Mouse (Mus musculus) induced T-regulatory cell, adult 2 months (primary cell): ENCODE data around the gene Cuedc1.

Experiments used
- DNase-seq: peaks from one replicate; pipeline ENCODE4 v3.0.0-alpha.2; 2012; ENCODE audit warnings: low read depth

The Cuedc1 gene

GRCm38 (mm10) chr11:88148638-88149279, 50.9 kb downstream of the Cuedc1 start:
- DNase-seq = no peak

GRCm38 (mm10) chr11:88151379-88152155, 53.7 kb downstream of the Cuedc1 start:
- DNase-seq = no peak

GRCm38 (mm10) chr11:88153880-88154279, 56.0 kb downstream of the Cuedc1 start:
- DNase-seq = no peak

GRCm38 (mm10) chr11:88154500-88154899, 56.6 kb downstream of the Cuedc1 start:
- DNase-seq = no peak

GRCm38 (mm10) chr11:88155451-88155850, 57.6 kb downstream of the Cuedc1 start:
- DNase-seq = no peak

- DNase-seq = no peak
Observed at GRCm38 (mm10) chr11:88155998-88156397, 58.1 kb downstream of the Cuedc1 start.

- no peak for DNase-seq
Observed at GRCm38 (mm10) chr11:88156403-88156802, 58.5 kb downstream of the Cuedc1 start.

- DNase-seq = no peak
Observed at GRCm38 (mm10) chr11:88158842-88159246, 61.0 kb downstream of the Cuedc1 start.

- DNase-seq = no peak
Observed at GRCm38 (mm10) chr11:88159389-88159788, 61.5 kb downstream of the Cuedc1 start.

GRCm38 (mm10) chr11:88160316-88160715, 62.5 kb downstream of the Cuedc1 start:
- no peak for DNase-seq

GRCm38 (mm10) chr11:88161051-88161581, 63.3 kb downstream of the Cuedc1 start:
- peak; percentile 45 for DNase-seq

- peak; percentile 73 for DNase-seq
Observed at GRCm38 (mm10) chr11:88161651-88162362, 63.9 kb downstream of the Cuedc1 start.

- no peak for DNase-seq
Observed at GRCm38 (mm10) chr11:88162740-88163139, 64.9 kb downstream of the Cuedc1 start.

- no peak for DNase-seq
Observed at GRCm38 (mm10) chr11:88164213-88164723, 66.4 kb downstream of the Cuedc1 start.

- no peak for DNase-seq
Observed at GRCm38 (mm10) chr11:88164801-88165377, 67.0 kb downstream of the Cuedc1 start.

- DNase-seq = no peak
Observed at GRCm38 (mm10) chr11:88165683-88166364, 68.0 kb downstream of the Cuedc1 start.

GRCm38 (mm10) chr11:88166471-88166870, 68.6 kb downstream of the Cuedc1 start:
- no peak for DNase-seq

- no peak for DNase-seq
Observed at GRCm38 (mm10) chr11:88168611-88169010, 70.8 kb downstream of the Cuedc1 start.

- DNase-seq = no peak
Observed at GRCm38 (mm10) chr11:88169531-88170040, 71.7 kb downstream of the Cuedc1 start.

GRCm38 (mm10) chr11:88170606-88171005, 72.7 kb downstream of the Cuedc1 start:
- no peak for DNase-seq

- DNase-seq = no peak
Observed at GRCm38 (mm10) chr11:88171876-88172442, 74.1 kb downstream of the Cuedc1 start.
